17 mouse cellular contexts compared by ENCODE assay signal in genomic region chr2:148175251-148175927, GRCm38 (mm10).
DNase-seq lines count a peak whose midpoint lies in the region; ATAC-seq and TF ChIP-seq lines count a peak whose summit lies in the region.
"Had no signal": no experiment of that assay in that cellular context is flagged by ENCODE, and none has a peak within 500 bp of the region (broad histone marks: within the 10 kb centered on the region; RNA-seq: fewer than 3 reads in every experiment).

No protein-coding gene starts in this region.

- H3K9me3 ChIP-seq in hindbrain, embryonic 16.5 days (ENCODE audit: control insufficient read depth, low read length), result no peaks in the 10 kb centered on the region
- no peaks in the 10 kb centered on the region for H3K9me3 ChIP-seq in hindbrain, embryonic 11.5 days (ENCODE audit: control insufficient read depth, low read length)
- H3K9me3 ChIP-seq in midbrain, embryonic 11.5 days (ENCODE audit: control insufficient read depth, low read length), result no peaks in the 10 kb centered on the region
- H3K9me3 ChIP-seq in midbrain, embryonic 10.5 days (replicated peaks), result no peaks in the 10 kb centered on the region
- no peaks in the 10 kb centered on the region for H3K9me3 ChIP-seq in midbrain, embryonic 15.5 days
- H3K9me3 ChIP-seq: embryonic facial prominence, embryonic 12.5 days; forebrain, embryonic 15.5 days; heart, embryonic 10.5 days had no signal

- H3K27me3 ChIP-seq in hindbrain, embryonic 16.5 days (replicated peaks; ENCODE audit: control insufficient read depth, insufficient read depth, low read length), result no peaks in the 10 kb centered on the region
- no peaks in the 10 kb centered on the region for H3K27me3 ChIP-seq in hindbrain, embryonic 11.5 days (ENCODE audit: control insufficient read depth, insufficient read depth, low read length)
- no peaks in the 10 kb centered on the region for H3K27me3 ChIP-seq in midbrain, embryonic 11.5 days (ENCODE audit: control insufficient read depth, insufficient read depth, low read length)
- H3K27me3 ChIP-seq in midbrain, embryonic 10.5 days (ENCODE audit: low read depth, poor library complexity, severe bottlenecking), result no peaks in the 10 kb centered on the region
- H3K27me3 ChIP-seq in midbrain, embryonic 15.5 days (replicated peaks), result no peaks in the 10 kb centered on the region
- H3K27me3 ChIP-seq: embryonic facial prominence, embryonic 12.5 days; forebrain, embryonic 15.5 days had no signal

- H3K4me3 ChIP-seq in hindbrain, embryonic 16.5 days (ENCODE audit: low read length), result no peak overlapping the region
- no peak overlapping the region for H3K4me3 ChIP-seq in hindbrain, embryonic 11.5 days (ENCODE audit: low read depth, low read length)
- no peak overlapping the region for H3K4me3 ChIP-seq in midbrain, embryonic 11.5 days (ENCODE audit: low read depth, low read length)
- H3K4me3 ChIP-seq in midbrain, embryonic 10.5 days, result no peak overlapping the region
- no peak overlapping the region for H3K4me3 ChIP-seq in midbrain, embryonic 15.5 days
- H3K4me3 ChIP-seq: embryonic facial prominence, embryonic 12.5 days; forebrain, embryonic 15.5 days; heart, embryonic 10.5 days had no signal

- H3K27ac ChIP-seq in hindbrain, embryonic 16.5 days (ENCODE audit: low read depth, low read length), result no peak overlapping the region
- no peak overlapping the region for H3K27ac ChIP-seq in hindbrain, embryonic 11.5 days (ENCODE audit: low read depth, low read length)
- H3K27ac ChIP-seq in midbrain, embryonic 11.5 days (ENCODE audit: low read depth, low read length), result no peak overlapping the region
- H3K27ac ChIP-seq in midbrain, embryonic 10.5 days (replicated peaks), result no peak overlapping the region
- no peak overlapping the region for H3K27ac ChIP-seq in midbrain, embryonic 15.5 days
- H3K27ac ChIP-seq: embryonic facial prominence, embryonic 12.5 days; forebrain, embryonic 15.5 days; heart, embryonic 10.5 days had no signal

- TF ChIP-seq CTCF in brain, embryonic 14.5 days (IDR thresholded peaks at IDR 0.05; ENCODE audit: borderline replicate concordance, extremely low read depth, insufficient read depth, insufficient read length), result no peak

- WGBS in hindbrain, embryonic 16.5 days, result 78% methylated on average over 8 of the region's 8 CpGs
- whole genome bisulfite sequencing in hindbrain, embryonic 11.5 days, result 84% methylated on average over 8 of the region's 8 CpGs
- 85% methylated on average over 8 of the region's 8 CpGs for WGBS in midbrain, embryonic 11.5 days
- 90% methylated on average over 8 of the region's 8 CpGs for WGBS in midbrain, embryonic 10.5 days
- WGBS in midbrain, embryonic 15.5 days, result 66% methylated on average over 8 of the region's 8 CpGs

- TF ChIP-seq POLR2A in brain, embryonic 14.5 days (IDR thresholded peaks at IDR 0.05; ENCODE audit: borderline replicate concordance, extremely low read depth, insufficient read depth, insufficient read length, poor library complexity, severe bottlenecking), result no peak

- H3K9ac ChIP-seq in hindbrain, embryonic 16.5 days (ENCODE audit: low read depth, low read length), result no peak overlapping the region
- H3K9ac ChIP-seq in hindbrain, embryonic 11.5 days (ENCODE audit: low read depth, low read length), result no peak overlapping the region
- H3K9ac ChIP-seq in midbrain, embryonic 11.5 days (ENCODE audit: low read length), result no peak overlapping the region
- H3K9ac ChIP-seq in midbrain, embryonic 15.5 days, result no peak overlapping the region
- H3K9ac ChIP-seq: embryonic facial prominence, embryonic 12.5 days; forebrain, embryonic 15.5 days had no signal

- no peaks in the 10 kb centered on the region for H3K4me1 ChIP-seq in hindbrain, embryonic 16.5 days (ENCODE audit: control insufficient read depth, insufficient read depth, low read depth, low read length)
- H3K4me1 ChIP-seq in hindbrain, embryonic 11.5 days (replicated peaks; ENCODE audit: control insufficient read depth, insufficient read depth, low read length), result no peaks in the 10 kb centered on the region
- H3K4me1 ChIP-seq in midbrain, embryonic 11.5 days (ENCODE audit: control insufficient read depth, insufficient read depth, low read length), result no peaks in the 10 kb centered on the region
- H3K4me1 ChIP-seq in midbrain, embryonic 10.5 days, result no peaks in the 10 kb centered on the region
- H3K4me1 ChIP-seq in midbrain, embryonic 15.5 days, result no peaks in the 10 kb centered on the region
- H3K4me1 ChIP-seq: forebrain, embryonic 15.5 days had no signal

- no peak for DNase-seq in hindbrain, embryonic 11.5 days (ENCODE audit: low spot score)
- peak; percentile 75 for DNase-seq in midbrain, embryonic 11.5 days (ENCODE audit: low spot score, missing footprints)
- no peak for DNase-seq in midbrain, embryonic 10.5 days (ENCODE audit: low spot score)
- DNase-seq in brain, embryonic 14.5 days (ENCODE audit: low read depth), result peak; percentile 18
- DNase-seq in right cerebral cortex, adult 2 months (ENCODE audit: low spot score in 2 of 2), result no peak
- DNase-seq: adrenal gland, postnatal 10 days; cerebellum, adult 11-12 months; cerebellum, adult 9-10 months; cerebellum, postnatal 25 days; gastrocnemius, postnatal 36 days; heart, adult 18-20 months had no signal

- no peak overlapping the region for H3K4me2 ChIP-seq in hindbrain, embryonic 16.5 days (ENCODE audit: low read length)
- no peak overlapping the region for H3K4me2 ChIP-seq in hindbrain, embryonic 11.5 days (replicated peaks; ENCODE audit: low read depth, low read length)
- H3K4me2 ChIP-seq in midbrain, embryonic 11.5 days, result no peak overlapping the region
- H3K4me2 ChIP-seq in midbrain, embryonic 15.5 days, result no peak overlapping the region
- H3K4me2 ChIP-seq: embryonic facial prominence, embryonic 12.5 days; forebrain, embryonic 15.5 days had no signal

- peak; percentile 61 for ATAC-seq in hindbrain, embryonic 16.5 days
- ATAC-seq in hindbrain, embryonic 11.5 days (ENCODE audit: low FRiP score), result no peak
- ATAC-seq in midbrain, embryonic 11.5 days (ENCODE audit: low FRiP score), result no peak
- ATAC-seq in midbrain, embryonic 15.5 days (replicated peaks), result 0 out of 2 replicates have a peak, but pooled peaks have one; percentile 39
- ATAC-seq in megakaryocyte progenitor cell, adult 5-6 weeks (replicated peaks; ENCODE audit: poor library complexity), result no peak
- ATAC-seq: forebrain, embryonic 15.5 days had no signal

- no peaks in the 10 kb centered on the region for H3K36me3 ChIP-seq in hindbrain, embryonic 16.5 days (ENCODE audit: control insufficient read depth, insufficient read depth, low read length)
- no peaks in the 10 kb centered on the region for H3K36me3 ChIP-seq in hindbrain, embryonic 11.5 days (ENCODE audit: control insufficient read depth, insufficient read depth, low read length)
- H3K36me3 ChIP-seq in midbrain, embryonic 11.5 days (ENCODE audit: control insufficient read depth, insufficient read depth, low read length), result no peaks in the 10 kb centered on the region
- no peaks in the 10 kb centered on the region for H3K36me3 ChIP-seq in midbrain, embryonic 10.5 days
- no peaks in the 10 kb centered on the region for H3K36me3 ChIP-seq in midbrain, embryonic 15.5 days (replicated peaks)
- H3K36me3 ChIP-seq: embryonic facial prominence, embryonic 12.5 days; forebrain, embryonic 15.5 days; heart, embryonic 10.5 days had no signal

Comparison
In these comparisons a context has a peak if more than half of its experiments do, and no peak if none do; other contexts are left out.
1. ATAC-seq: peak in hindbrain, embryonic 16.5 days (single experiment) and midbrain, embryonic 15.5 days (single experiment); none in hindbrain, embryonic 11.5 days (single experiment), midbrain, embryonic 11.5 days (single experiment) and megakaryocyte progenitor cell, adult 5-6 weeks (single experiment).
2. DNase-seq: peak in midbrain, embryonic 11.5 days (single experiment) and brain, embryonic 14.5 days (single experiment); none in hindbrain, embryonic 11.5 days (single experiment), midbrain, embryonic 10.5 days (single experiment) and right cerebral cortex, adult 2 months (0 of 2).